Mouse (Mus musculus) T-helper 17 cell (primary cell): ENCODE results near the gene Csrnp3.

Experiments used
- in situ Hi-C, 2 experiments: fragments of 300-600 bp; cut with MboI, MseI; formaldehyde crosslinking; loops; 1 replicate in 1 of 2; 2 replicates in 1 of 2; pipeline ENCODE4 v1.15.1; 2025; ENCODE audit warnings: high pct_unique_total_duplicates in 2 of 2

The Csrnp3 gene

GRCm38 (mm10) chr2:66018711-66019110, 173.1 kb downstream of the Csrnp3 start:
- in situ Hi-C loops: no loop called here

DNA sequence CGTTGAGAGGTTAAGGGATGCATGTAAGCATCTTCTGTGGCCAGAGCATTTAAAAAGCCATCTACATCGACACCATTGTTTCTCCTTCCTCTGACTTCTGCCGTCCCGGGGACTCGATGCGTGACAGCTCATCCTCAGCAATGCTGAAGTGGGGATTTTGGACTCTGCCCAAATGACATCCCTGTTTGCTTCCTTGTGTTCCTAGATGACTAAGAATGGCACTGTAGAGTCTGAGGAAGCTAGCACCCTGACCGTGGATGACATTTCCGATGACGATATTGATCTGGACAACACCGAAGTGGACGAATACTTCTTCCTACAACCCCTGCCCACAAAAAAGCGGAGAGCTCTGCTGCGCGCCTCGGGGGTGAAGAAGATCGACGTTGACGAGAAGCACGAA, 173.7 kb downstream of the Csrnp3 start:
- in situ Hi-C loops: no loop called here

DNA sequence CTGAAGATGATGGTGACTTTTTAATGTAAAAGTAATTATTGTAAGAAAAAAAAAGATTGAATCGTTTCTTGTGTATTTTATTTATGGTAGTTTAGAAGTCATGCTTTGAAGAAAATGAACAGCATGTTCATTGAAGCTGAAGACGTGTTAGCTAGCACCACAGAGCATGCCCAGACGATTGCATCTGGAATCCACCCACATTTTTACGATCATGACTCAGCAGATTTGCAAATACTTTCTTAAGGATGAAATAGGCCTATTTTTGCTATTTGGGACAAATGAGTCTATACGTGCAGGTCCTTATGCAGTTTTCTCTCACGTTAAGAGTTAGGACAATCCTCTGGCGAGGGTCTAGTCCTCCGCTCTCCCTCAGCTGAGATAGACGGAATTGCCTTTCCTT, 177.9 kb downstream of the Csrnp3 start:
- in situ Hi-C loops: no loop called here

DNA sequence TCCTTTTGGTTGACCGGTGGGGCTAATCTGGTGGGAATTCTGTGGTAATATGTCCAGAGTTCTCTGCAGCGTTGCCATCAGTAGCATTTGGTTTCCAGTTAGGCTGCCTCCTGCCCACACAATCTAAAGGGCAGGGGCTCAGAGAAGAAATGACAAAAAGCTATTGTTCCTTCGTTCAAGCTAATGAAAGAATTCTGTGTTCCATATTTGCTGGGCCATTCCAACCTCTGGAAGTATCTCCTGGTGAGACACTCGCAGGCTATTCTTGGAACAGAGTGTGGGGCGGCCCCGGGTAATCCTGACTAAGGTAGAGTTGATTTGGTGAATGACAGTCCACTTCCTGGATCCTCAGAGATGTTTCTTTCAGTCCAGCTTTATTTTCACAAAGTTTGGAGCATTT, 179.3 kb downstream of the Csrnp3 start:
- in situ Hi-C loops: no loop called here

GRCm38 (mm10) chr2:66028812-66029211, 183.2 kb downstream of the Csrnp3 start:
- in situ Hi-C loops: no loop called here

GRCm38 (mm10) chr2:66034907-66035679, 189.5 kb downstream of the Csrnp3 start:
- in situ Hi-C loops: loop anchor here in 1 of 2 experiments (5.0 kb wide), 1 partner anchor 42 kb away; no protein-coding TSS in a partner anchor

GRCm38 (mm10) chr2:66040611-66041010, 195.0 kb downstream of the Csrnp3 start:
- in situ Hi-C loops: loop anchor here in 1 of 2 experiments (5.0 kb wide), 1 partner anchor 248 kb away; no protein-coding TSS in a partner anchor

- in situ Hi-C loops: loop anchor here in 1 of 2 experiments (5.0 kb wide), 1 partner anchor 249 kb away; no protein-coding TSS in a partner anchor
Measured at GRCm38 (mm10) chr2:66041203-66041916, 195.8 kb downstream of the Csrnp3 start.

- in situ Hi-C loops: loop anchor here in 1 of 2 experiments (5.0 kb wide), 1 partner anchor 250 kb away; no protein-coding TSS in a partner anchor
Measured at GRCm38 (mm10) chr2:66041917-66042419, 196.4 kb downstream of the Csrnp3 start.

- in situ Hi-C loops: loop anchor here in 1 of 2 experiments (5.0 kb wide), 1 partner anchor 251 kb away; no protein-coding TSS in a partner anchor
Measured at GRCm38 (mm10) chr2:66043441-66044404, 198.2 kb downstream of the Csrnp3 start.

- in situ Hi-C loops: loop anchor here in 1 of 2 experiments (5.0 kb wide), 1 partner anchor 252 kb away; no protein-coding TSS in a partner anchor
Measured at GRCm38 (mm10) chr2:66044405-66045089, 199.0 kb downstream of the Csrnp3 start.

- in situ Hi-C loops: no loop called here
Measured at GRCm38 (mm10) chr2:66063291-66063690, 217.7 kb downstream of the Csrnp3 start.

GRCm38 (mm10) chr2:66069454-66069853, 223.9 kb downstream of the Csrnp3 start:
- in situ Hi-C loops: no loop called here

DNA sequence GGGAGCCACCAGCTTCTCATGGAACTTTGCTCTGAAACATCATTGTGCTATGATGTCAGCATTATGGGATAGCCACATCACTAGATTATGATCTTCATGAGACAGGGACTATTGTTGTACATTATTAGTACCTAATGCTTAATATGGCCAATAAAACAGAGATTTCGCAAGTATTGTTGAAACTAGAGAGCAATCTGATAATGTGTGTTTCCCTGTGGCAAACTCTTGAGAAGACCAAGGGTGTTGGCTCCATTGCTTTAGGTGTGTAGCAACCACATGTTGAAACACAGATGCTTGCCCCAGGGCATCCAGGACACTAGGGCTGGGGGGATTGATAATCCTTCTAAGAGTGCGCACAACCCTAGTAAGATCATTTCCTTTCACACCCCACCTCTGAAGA, 235.2 kb downstream of the Csrnp3 start:
- in situ Hi-C loops: no loop called here
